ENCODE assay signal across 9 mouse cellular contexts in the genomic region with DNA sequence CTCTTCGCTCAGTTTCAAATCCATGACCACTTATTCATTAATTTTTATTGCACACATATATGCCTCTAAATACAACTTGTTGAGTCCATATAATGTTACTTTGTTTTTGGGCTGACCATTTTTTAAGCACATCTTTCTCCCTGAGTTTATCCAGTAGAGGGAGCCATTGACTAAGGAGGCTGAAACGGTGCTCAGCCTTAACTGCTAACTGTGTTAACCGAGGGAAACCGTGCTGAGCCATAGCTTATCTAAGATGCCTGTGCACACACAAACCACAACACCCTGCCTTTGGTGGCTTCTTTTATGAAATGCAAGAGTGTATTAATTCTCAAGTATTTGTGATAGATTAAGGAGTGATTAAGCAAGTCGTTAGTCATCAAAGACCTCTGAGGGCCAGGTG. TPM values are rescaled to one million over a fixed set of nuclear protein-coding genes. Genes with fewer than 3 reads are reported as not detected.
DNase-seq lines count a peak whose midpoint lies in the region; ATAC-seq and TF ChIP-seq lines count a peak whose summit lies in the region.
"Had no signal": no experiment of that assay in that cellular context is flagged by ENCODE, and none has a peak within 500 bp of the region (broad histone marks: within the 10 kb centered on the region; RNA-seq: fewer than 3 reads in every experiment).

No protein-coding gene starts in this region.

- no peaks in the 10 kb centered on the region for H3K4me1 ChIP-seq in liver, embryonic 14.5 days (replicated peaks; ENCODE audit: control insufficient read depth in 2 of 2, insufficient read depth in 2 of 2, low read length in 1 of 2)

- H3K4me2 ChIP-seq in liver, embryonic 14.5 days (ENCODE audit: low read depth) = no peak overlapping the region

- TF ChIP-seq CTCF in left cerebral cortex, adult 2 months (IDR thresholded peaks at IDR 0.05) = peak; percentile 68
- TF ChIP-seq CTCF in liver, embryonic 14.5 days (IDR thresholded peaks at IDR 0.05; ENCODE audit: low read depth) = peak; percentile 60

- no peaks in the 10 kb centered on the region for H3K27me3 ChIP-seq in liver, embryonic 14.5 days (ENCODE audit: control insufficient read depth, insufficient read depth, low read length)

- H3K36me3 ChIP-seq in liver, embryonic 14.5 days (replicated peaks; ENCODE audit: control insufficient read depth, insufficient read depth, low read depth) = peaks cover 22% of the 10 kb centered on the region

- no peaks in the 10 kb centered on the region for H3K9me3 ChIP-seq in liver, embryonic 14.5 days (ENCODE audit: control insufficient read depth, low read length)

- no peak for TF ChIP-seq EP300 in liver, embryonic 14.5 days (IDR thresholded peaks at IDR 0.05; ENCODE audit: low read depth)

- H3K4me3 ChIP-seq in left cerebral cortex, adult 2 months = no peak overlapping the region
- no peak overlapping the region for H3K4me3 ChIP-seq in liver, embryonic 14.5 days (ENCODE audit: insufficient read depth in 1 of 2, low read depth in 2 of 2, low read length in 2 of 2)

- intact Hi-C loops in left cerebral cortex, adult 2 months (cut with DNase I) = loop anchor here (5.0 kb wide), 1 partner anchor 352 kb away; no protein-coding TSS in a partner anchor

- no peak overlapping the region for H3K27ac ChIP-seq in left cerebral cortex, adult 2 months
- no peak overlapping the region for H3K27ac ChIP-seq in liver, embryonic 14.5 days
- H3K27ac ChIP-seq: macrophage had no signal

- WGBS in liver, embryonic 14.5 days (ENCODE audit: insufficient replicate concordance) = 22% methylated on average over 5 of the region's 5 CpGs

- H3K9ac ChIP-seq in liver, embryonic 14.5 days (replicated peaks) = no peak overlapping the region

- no peak for ATAC-seq in CD4-positive, CD25-positive, alpha-beta regulatory T cell, adult 4 months
- peak; percentile 51; the same call in 1 of the 2 replicates for ATAC-seq in liver, embryonic 14.5 days (ENCODE audit: insufficient read depth)

- peak; percentile 51 for DNase-seq in CD4-positive, CD25-positive, alpha-beta regulatory T cell, adult 2 months (ENCODE audit: low read depth, low spot score)
- DNase-seq in left cerebral cortex, adult 2 months (ENCODE audit: extremely low spot score in 1 of 2, low spot score in 2 of 2) = no peak
- no peak for DNase-seq in left cerebral cortex, adult 8-10 months (ENCODE audit: low spot score in 2 of 2)
- peak; percentile 53 for DNase-seq in ZHBTc4 (ENCODE audit: low read depth, low spot score)
- peak; percentile 14 to 22 (median 15) for DNase-seq in liver, embryonic 14.5 days (ENCODE audit: low read depth in 3 of 3, low spot score in 3 of 3)
- no peak for DNase-seq in right cerebral cortex, postnatal 25 days
- no peak for DNase-seq in cerebellum, postnatal 4 days (ENCODE audit: low spot score in 2 of 2)

RNA-seq across cellular contexts. Expression of a gene that starts 7.3 kb away (rescaled TPM):
- 10 to 100 TPM; 42.7 to 50.3 TPM for polyA plus RNA-seq in CD4-positive, CD25-positive, alpha-beta regulatory T cell, adult 4 months (2017; shearing (Covaris generic))
- 10 to 100 TPM; 15.2 to 16.9 TPM for total RNA-seq in left cerebral cortex, adult 2 months (2021)
- 10 to 100 TPM; 16.1 to 21.2 (median 18.3) TPM for total RNA-seq in left cerebral cortex, adult 8-10 months (2022)
- polyA plus RNA-seq in liver, embryonic 14.5 days (2012; rRNA removed) = 8.9 and 16.2 TPM in 2 replicates
- 46.0 and 49.7 TPM in 2 replicates for polyA plus RNA-seq in liver, embryonic 14.5 days (2014; fragmentation: Nextera tagmentation; extraction: Ambion mirVana)

RNA-seq across cellular contexts. Expression of a gene that starts 29.1 kb away (rescaled TPM):
- not detected for polyA plus RNA-seq in CD4-positive, CD25-positive, alpha-beta regulatory T cell, adult 4 months (2017; shearing (Covaris generic))
- total RNA-seq in left cerebral cortex, adult 2 months (2021) = not detected
- total RNA-seq in left cerebral cortex, adult 8-10 months (2022) = under 1 TPM in 2 of 4 experiments, not detected in 2; 0.18 to 0.30 TPM
- 0.08 and 0.10 TPM in 2 replicates for polyA plus RNA-seq in liver, embryonic 14.5 days (2012; rRNA removed)
- 0.06 TPM in 1 of 2 replicates, not detected in the other for polyA plus RNA-seq in liver, embryonic 14.5 days (2014; fragmentation: Nextera tagmentation; extraction: Ambion mirVana)
- polyA plus RNA-seq: macrophage had no signal

RNA-seq across cellular contexts. Expression of a gene that starts 33.5 kb away (rescaled TPM):
- not detected for polyA plus RNA-seq in CD4-positive, CD25-positive, alpha-beta regulatory T cell, adult 4 months (2017; shearing (Covaris generic))
- total RNA-seq in left cerebral cortex, adult 2 months (2021) = 10 to 100 TPM; 13.0 to 13.5 TPM
- 10 to 100 TPM in 3 of 4 experiments, 1 to 10 TPM in 1; 9.6 to 14.7 (median 12.2) TPM for total RNA-seq in left cerebral cortex, adult 8-10 months (2022)
- 0.01 TPM in 1 of 2 replicates, not detected in the other for polyA plus RNA-seq in liver, embryonic 14.5 days (2012; rRNA removed)
- polyA plus RNA-seq in liver, embryonic 14.5 days (2014; fragmentation: Nextera tagmentation; extraction: Ambion mirVana) = not detected in 2 replicates

Comparison
In these comparisons a context has a peak if more than half of its experiments do, and no peak if none do; other contexts are left out.
1. DNase-seq: peak in CD4-positive, CD25-positive, alpha-beta regulatory T cell, adult 2 months (single experiment), ZHBTc4 (single experiment) and liver, embryonic 14.5 days (3 of 3); none in left cerebral cortex, adult 2 months (0 of 2), left cerebral cortex, adult 8-10 months (0 of 2), right cerebral cortex, postnatal 25 days (single experiment) and cerebellum, postnatal 4 days (0 of 2).